Mouse (Mus musculus) heart, postnatal 36 days (tissue): ENCODE data around the gene Ttc3. TPM values are rescaled to one million over a fixed set of nuclear protein-coding genes. Genes with fewer than 3 reads are reported as not detected.
"Not testable (repeated sequence)": the region's sequence is repeated elsewhere in the genome, so short reads cannot be mapped to it uniquely, and the experiment has no call there.

Experiments
- DNase-seq, 2 experiments: peaks; one replicate each; pipeline ENCODE4 v3.0.0; 2021 to 2022
- intact Hi-C: fragments of 180-260 bp; cut with DNase I; formaldehyde crosslinking; loops from one replicate; pipeline ENCODE4 v1.15.1; 2025
- total RNA-seq, 2 experiments: library from RNA; stranded (reverse); gene quantifications; 2 replicates each; pipeline ENCODE4 v1.2.3; 2021

Gene Ttc3
- total RNA-seq, 2 experiments from 2014 or later = 75.4 to 82.1 TPM

- intact Hi-C loops = no loop called here
- DNase-seq = no peak
These were observed 114.5 kb downstream of the Ttc3 start for GRCm38 (mm10) chr16:94484752-94485535.

- DNase-seq = no peak
- intact Hi-C loops = no loop called here
These were observed 116.9 kb downstream of the Ttc3 start for GRCm38 (mm10) chr16:94487341-94487740.

GRCm38 (mm10) chr16:94489326-94489725 is 118.9 kb downstream of the Ttc3 start:
- DNase-seq = no peak
- intact Hi-C loops = no loop called here

GRCm38 (mm10) chr16:94497176-94497575 is 126.8 kb downstream of the Ttc3 start:
- intact Hi-C loops, DNase-seq: not testable (repeated sequence)

GRCm38 (mm10) chr16:94497911-94498310 is 127.5 kb downstream of the Ttc3 start:
- intact Hi-C loops = no loop called here
- DNase-seq = peak; percentile 36 to 48

GRCm38 (mm10) chr16:94504192-94504591 is 133.8 kb downstream of the Ttc3 start:
- intact Hi-C loops = no loop called here
- no peak for DNase-seq

GRCm38 (mm10) chr16:94507071-94507470 is 136.7 kb downstream of the Ttc3 start:
- intact Hi-C loops = no loop called here
- no peak for DNase-seq

- no peak for DNase-seq
- intact Hi-C loops = no loop called here
These were observed 138.4 kb downstream of the Ttc3 start for GRCm38 (mm10) chr16:94508769-94509168.

- no peak for DNase-seq
- intact Hi-C loops = loop anchor here (5.0 kb wide), 1 partner anchor 162 kb away; no protein-coding TSS in a partner anchor
These were observed 139.6 kb downstream of the Ttc3 start for GRCm38 (mm10) chr16:94509983-94510382.

- intact Hi-C loops = no loop called here
- DNase-seq = no peak
These were observed 147.2 kb downstream of the Ttc3 start for GRCm38 (mm10) chr16:94517606-94518005.

Other genes starting within 250 kb of the Ttc3 start
- 1 to 10 TPM; 4.8 to 6.7 TPM for gene Hlcs, start 57.0 kb upstream of the Ttc3 start, total RNA-seq
- 1 to 10 TPM; 3.7 to 5.1 TPM for gene Ripply3, start 42.2 kb upstream of the Ttc3 start, total RNA-seq
- gene Pigp, start 1.2 kb downstream of the Ttc3 start, total RNA-seq = 100 to 1,000 TPM in 1 of 2 experiments, 10 to 100 TPM in 1; 99.1 to 103 TPM
- 10 to 100 TPM; 24.1 to 28.1 TPM for gene Vps26c, start 156.2 kb downstream of the Ttc3 start, total RNA-seq
- gene Dyrk1a, start 199.4 kb downstream of the Ttc3 start, total RNA-seq = 10 to 100 TPM; 64.4 to 71.8 TPM